Mouse (Mus musculus): ENCODE results near the gene Rap2a. TPM values are rescaled to one million over a fixed set of nuclear protein-coding genes. Genes with fewer than 3 reads are reported as not detected.

Gene Rap2a
- total and polyA plus RNA-seq, 2 experiments from 2014 or later, result 27.3 to 53.7 TPM

GRCm38 (mm10) chr14:120496827-120497226 lies 18.6 kb downstream of the Rap2a start:
- no peak for DNase-seq (ENCODE audit: low spot score)
- TF ChIP-seq CTCF (IDR thresholded peaks at IDR 0.05; ENCODE audit: low read depth), result no peak
- Histone ChIP-seq H3K36me3 (ENCODE audit: insufficient read depth, low read length) (no peaks in the 10 kb centered on the region), H3K9me3 (ENCODE audit: low read length) (no peaks in the 10 kb centered on the region), H3K4me1 (ENCODE audit: insufficient read depth, low read length) (0 out of 2 replicates have a peak, but pooled peaks cover 6% of the 10 kb centered on the region), H3K4me3 (ENCODE audit: low read length) (no peak overlapping the region), H3K27me3 (ENCODE audit: insufficient read depth, low read length) (no peaks in the 10 kb centered on the region), H3K27ac (no peak overlapping the region), H3K9ac (replicated peaks; ENCODE audit: low read length) (no peak overlapping the region), H3K4me2 (ENCODE audit: low read depth, low read length) (no peak overlapping the region)
- no peak for ATAC-seq
- WGBS, result 77% methylated on average over 5 of the region's 5 CpGs

GRCm38 (mm10) chr14:120499096-120499495 lies 20.9 kb downstream of the Rap2a start:
- Histone ChIP-seq H3K27ac (no peak overlapping the region), H3K4me2 (ENCODE audit: low read depth, low read length) (no peak overlapping the region), H3K9ac (replicated peaks; ENCODE audit: low read length) (no peak overlapping the region), H3K4me3 (ENCODE audit: low read length) (no peak overlapping the region), H3K4me1 (ENCODE audit: insufficient read depth, low read length) (0 out of 2 replicates have a peak, but pooled peaks cover 6% of the 10 kb centered on the region), H3K27me3 (ENCODE audit: insufficient read depth, low read length) (no peaks in the 10 kb centered on the region), H3K9me3 (ENCODE audit: low read length) (no peaks in the 10 kb centered on the region), H3K36me3 (ENCODE audit: insufficient read depth, low read length) (peaks cover 3% of the 10 kb centered on the region; the same call in 1 of the 2 replicates)
- no peak for DNase-seq (ENCODE audit: low spot score)
- no peak for ATAC-seq
- 91% methylated on average over 10 of the region's 10 CpGs for WGBS
- no peak for TF ChIP-seq CTCF (IDR thresholded peaks at IDR 0.05; ENCODE audit: low read depth)

- H3K4me2 ChIP-seq (ENCODE audit: low read depth, low read length), result no peak overlapping the region
- 95% methylated on average over 6 of the region's 6 CpGs for WGBS
- H3K9me3 ChIP-seq (ENCODE audit: low read length), result no peaks in the 10 kb centered on the region
- H3K9ac ChIP-seq (replicated peaks; ENCODE audit: low read length), result no peak overlapping the region
- DNase-seq (ENCODE audit: low spot score) (no peak), ATAC-seq (no peak)
- H3K4me3 ChIP-seq (ENCODE audit: low read length), result no peak overlapping the region
- TF ChIP-seq CTCF (IDR thresholded peaks at IDR 0.05; ENCODE audit: low read depth), result no peak
- H3K36me3 ChIP-seq (ENCODE audit: insufficient read depth, low read length), result peaks cover 7% of the 10 kb centered on the region; the same call in 1 of the 2 replicates
- H3K27me3 ChIP-seq (ENCODE audit: insufficient read depth, low read length), result no peaks in the 10 kb centered on the region
- H3K4me1 ChIP-seq (ENCODE audit: insufficient read depth, low read length), result 0 out of 2 replicates have a peak, but pooled peaks cover 6% of the 10 kb centered on the region
- no peak overlapping the region for H3K27ac ChIP-seq
These were observed 21.4 kb downstream of the Rap2a start for GRCm38 (mm10) chr14:120499601-120500000.

- no peak overlapping the region for H3K27ac ChIP-seq
These were observed 21.8 kb downstream of the Rap2a start for GRCm38 (mm10) chr14:120500021-120500560.

GRCm38 (mm10) chr14:120500791-120501190 lies 22.5 kb downstream of the Rap2a start:
- Histone ChIP-seq H3K9ac (replicated peaks; ENCODE audit: low read length) (no peak overlapping the region), H3K4me2 (ENCODE audit: low read depth, low read length) (no peak overlapping the region), H3K36me3 (ENCODE audit: insufficient read depth, low read length) (peaks cover 7% of the 10 kb centered on the region; the same call in 1 of the 2 replicates), H3K27me3 (ENCODE audit: insufficient read depth, low read length) (no peaks in the 10 kb centered on the region), H3K4me3 (ENCODE audit: low read length) (no peak overlapping the region), H3K4me1 (ENCODE audit: insufficient read depth, low read length) (0 out of 2 replicates have a peak, but pooled peaks cover 6% of the 10 kb centered on the region), H3K9me3 (ENCODE audit: low read length) (no peaks in the 10 kb centered on the region), H3K27ac (no peak overlapping the region)
- ATAC-seq (no peak), DNase-seq (ENCODE audit: low spot score) (no peak)
- TF ChIP-seq CTCF (IDR thresholded peaks at IDR 0.05; ENCODE audit: low read depth), result no peak
- WGBS, result 84% methylated on average over 5 of the region's 5 CpGs

More at GRCm38 (mm10) chr14:120500021-120500560, 21.8 kb downstream of the Rap2a start:
- H3K9ac ChIP-seq (replicated peaks; ENCODE audit: low read length), result no peak overlapping the region
- no peak overlapping the region for H3K4me2 ChIP-seq (ENCODE audit: low read depth, low read length)
- H3K4me3 ChIP-seq (ENCODE audit: low read length), result no peak overlapping the region
- no peak for TF ChIP-seq CTCF (IDR thresholded peaks at IDR 0.05; ENCODE audit: low read depth)
- H3K9me3 ChIP-seq (ENCODE audit: low read length), result no peaks in the 10 kb centered on the region
- 78% methylated on average over 12 of the region's 12 CpGs for WGBS
- H3K4me1 ChIP-seq (ENCODE audit: insufficient read depth, low read length), result 0 out of 2 replicates have a peak, but pooled peaks cover 6% of the 10 kb centered on the region
- H3K36me3 ChIP-seq (ENCODE audit: insufficient read depth, low read length), result peaks cover 7% of the 10 kb centered on the region; the same call in 1 of the 2 replicates
- no peaks in the 10 kb centered on the region for H3K27me3 ChIP-seq (ENCODE audit: insufficient read depth, low read length)
- ATAC-seq (no peak), DNase-seq (ENCODE audit: low spot score) (no peak)

GRCm38 (mm10) chr14:120503641-120504040 lies 25.4 kb downstream of the Rap2a start:
- H3K9me3 ChIP-seq (ENCODE audit: low read length), result no peaks in the 10 kb centered on the region

GRCm38 (mm10) chr14:120504423-120504822 lies 26.2 kb downstream of the Rap2a start:
- no peaks in the 10 kb centered on the region for H3K4me1 ChIP-seq (ENCODE audit: insufficient read depth, low read length)
- 89% methylated on average over 12 of the region's 12 CpGs for WGBS

More at GRCm38 (mm10) chr14:120503641-120504040, 25.4 kb downstream of the Rap2a start:
- H3K4me1 ChIP-seq (ENCODE audit: insufficient read depth, low read length), result no peaks in the 10 kb centered on the region
- H3K27ac ChIP-seq, result no peak overlapping the region
- no peak overlapping the region for H3K4me3 ChIP-seq (ENCODE audit: low read length)
- ATAC-seq (no peak), DNase-seq (ENCODE audit: low spot score) (no peak)
- peaks cover 7% of the 10 kb centered on the region; the same call in 1 of the 2 replicates for H3K36me3 ChIP-seq (ENCODE audit: insufficient read depth, low read length)
- 94% methylated on average over 12 of the region's 12 CpGs for WGBS
- no peak overlapping the region for H3K9ac ChIP-seq (replicated peaks; ENCODE audit: low read length)
- H3K4me2 ChIP-seq (ENCODE audit: low read depth, low read length), result no peak overlapping the region
- TF ChIP-seq CTCF (IDR thresholded peaks at IDR 0.05; ENCODE audit: low read depth), result no peak
- no peaks in the 10 kb centered on the region for H3K27me3 ChIP-seq (ENCODE audit: insufficient read depth, low read length)

More at GRCm38 (mm10) chr14:120504423-120504822, 26.2 kb downstream of the Rap2a start:
- H3K9ac ChIP-seq (replicated peaks; ENCODE audit: low read length), result no peak overlapping the region
- no peak for TF ChIP-seq CTCF (IDR thresholded peaks at IDR 0.05; ENCODE audit: low read depth)
- no peak overlapping the region for H3K4me3 ChIP-seq (ENCODE audit: low read length)
- no peaks in the 10 kb centered on the region for H3K27me3 ChIP-seq (ENCODE audit: insufficient read depth, low read length)
- H3K9me3 ChIP-seq (ENCODE audit: low read length), result no peaks in the 10 kb centered on the region
- H3K4me2 ChIP-seq (ENCODE audit: low read depth, low read length), result no peak overlapping the region
- peaks cover 7% of the 10 kb centered on the region; the same call in 1 of the 2 replicates for H3K36me3 ChIP-seq (ENCODE audit: insufficient read depth, low read length)
- ATAC-seq (no peak), DNase-seq (ENCODE audit: low spot score) (no peak)
- no peak overlapping the region for H3K27ac ChIP-seq
